Mouse (Mus musculus): ENCODE results near the gene Becn1.

The Becn1 gene

GRCm38 (mm10) chr11:101315082-101315650 lies 13.1 kb upstream of the Becn1 start:
- DNase-seq = no peak

- DNase-seq = no peak
Observed at GRCm38 (mm10) chr11:101314567-101314966, 12.5 kb upstream of the Becn1 start.

GRCm38 (mm10) chr11:101312150-101312549 lies 10.1 kb upstream of the Becn1 start:
- no peak for DNase-seq

GRCm38 (mm10) chr11:101311083-101311482 lies 9.0 kb upstream of the Becn1 start:
- no peak for DNase-seq

GRCm38 (mm10) chr11:101307744-101308143 lies 5.7 kb upstream of the Becn1 start:
- no peak for DNase-seq

GRCm38 (mm10) chr11:101301299-101302003 lies 635 bp downstream of the Becn1 start:
- DNase-seq = no peak

- DNase-seq = no peak
Observed at GRCm38 (mm10) chr11:101300881-101301280, 1.2 kb downstream of the Becn1 start.

GRCm38 (mm10) chr11:101295191-101295590 lies 6.9 kb downstream of the Becn1 start:
- DNase-seq = no peak

- DNase-seq = no peak
Observed at GRCm38 (mm10) chr11:101291231-101291630, 10.9 kb downstream of the Becn1 start.

- peak in 1 of 2 experiments; percentile 20 for DNase-seq
Observed at GRCm38 (mm10) chr11:101287306-101287705, 14.8 kb downstream of the Becn1 start.

- peak in 1 of 2 experiments; percentile 73 for DNase-seq
Observed at GRCm38 (mm10) chr11:101283805-101284204, 18.3 kb downstream of the Becn1 start.

- no peak for DNase-seq
Observed at GRCm38 (mm10) chr11:101282896-101283295, 19.2 kb downstream of the Becn1 start.

- DNase-seq = peak in 1 of 2 experiments; percentile 42
Observed at GRCm38 (mm10) chr11:101280837-101281236, 21.2 kb downstream of the Becn1 start.

- DNase-seq = no peak
Observed at GRCm38 (mm10) chr11:101279193-101279569, 22.9 kb downstream of the Becn1 start.

GRCm38 (mm10) chr11:101278223-101279192 lies 23.6 kb downstream of the Becn1 start, which contains the start of the genes Cntd1 and Coa3:
Cntd1 (plus strand) TSS chr11:101279012.
Coa3 (minus strand) TSS chr11:101279114.
- DNase-seq = peak; percentile 91 to 94

- DNase-seq = peak; percentile 79 to 91
Observed at GRCm38 (mm10) chr11:101277381-101278222, 24.5 kb downstream of the Becn1 start.

GRCm38 (mm10) chr11:101276319-101277070 lies 25.6 kb downstream of the Becn1 start:
- peak; percentile 34 to 58 for DNase-seq

- peak in 1 of 2 experiments; percentile 19 for DNase-seq
Observed at GRCm38 (mm10) chr11:101275309-101275708, 26.8 kb downstream of the Becn1 start.

- DNase-seq = no peak
Observed at GRCm38 (mm10) chr11:101272446-101272845, 29.6 kb downstream of the Becn1 start.

GRCm38 (mm10) chr11:101269577-101270116 lies 32.4 kb downstream of the Becn1 start:
- no peak for DNase-seq

- DNase-seq = no peak
Observed at GRCm38 (mm10) chr11:101265906-101266305, 36.2 kb downstream of the Becn1 start.
